Mouse (Mus musculus) heart, embryonic 11.5 days (tissue): Measurements from ENCODE around the gene Icam5. TPM values are rescaled to one million over a fixed set of nuclear protein-coding genes. Genes with fewer than 3 reads are reported as not detected.

Experiments used
- ATAC-seq: fragments of 200-750 bp; cut with Nextera tagmentation; replicated peaks from 2 replicates; pipeline ENCODE4 v1.8.0; 2017; ENCODE audit warnings: moderate library complexity; ENCODE audit not compliant: insufficient number of reproducible peaks, low FRiP score, low TSS enrichment
- H3K27ac ChIP-seq: fragments of 300-500 bp; sonication (generic); 2 replicates; pipeline ENCODE4 v1.5.1; 2014; ENCODE audit warnings: mild to moderate bottlenecking, low read depth, low read length
- H3K27me3 ChIP-seq: fragments of 300-500 bp; sonication (generic); 2 replicates; pipeline ENCODE4 v1.6.1; 2014; ENCODE audit warnings: mild to moderate bottlenecking, low read length, mixed read lengths; ENCODE audit not compliant: control insufficient read depth, insufficient read depth
- H3K36me3 ChIP-seq: fragments of 300-500 bp; sonication (generic); 2 replicates; pipeline ENCODE4 v1.6.1; 2014; ENCODE audit warnings: mild to moderate bottlenecking, low read length, moderate library complexity, mixed read lengths; ENCODE audit not compliant: control insufficient read depth, insufficient read depth
- H3K4me1 ChIP-seq: fragments of 300-500 bp; sonication (generic); 2 replicates; pipeline ENCODE4 v1.6.1; 2014; ENCODE audit warnings: low read length; ENCODE audit not compliant: control insufficient read depth, insufficient read depth
- H3K4me2 ChIP-seq: fragments of 300-500 bp; sonication (generic); 2 replicates; pipeline ENCODE4 v1.6.1; 2014; ENCODE audit warnings: mild to moderate bottlenecking, moderate library complexity
- H3K4me3 ChIP-seq: fragments of 300-500 bp; sonication (generic); 2 replicates; pipeline ENCODE4 v1.5.1; 2014; ENCODE audit warnings: low read depth, low read length
- H3K9ac ChIP-seq: fragments of 300-500 bp; sonication (generic); 2 replicates; pipeline ENCODE4 v1.6.1; 2014; ENCODE audit warnings: mild to moderate bottlenecking, low read depth, low read length, moderate library complexity
- H3K9me3 ChIP-seq: fragments of 300-500 bp; sonication (generic); replicated peaks from 2 replicates; pipeline ENCODE4 v1.6.1; 2016; ENCODE audit warnings: low read length; ENCODE audit not compliant: control insufficient read depth
- WGBS: fragments of 180-500 bp; shearing (Covaris S2); extraction: QIAGEN DNeasy Blood & Tissue Kit; methylation state at CpG from one replicate; pipeline ENCODE4 v1.1.7; 2014; ENCODE audit not compliant: insufficient replicate concordance; 5-methylcytosine and 5-hydroxymethylcytosine counted together
- polyA plus RNA-seq: library from polyadenylated mRNA; unstranded; fragments of >200 nt; fragmentation: Nextera tagmentation; extraction: Ambion mirVana; gene quantifications from 2 replicates; pipeline ENCODE4 v1.2.1, GENCODE M21; 2014

Gene Icam5
- polyA plus RNA-seq, 1 experiment from 2014 or later, result not detected

- Histone ChIP-seq H3K9ac (no peak overlapping the region; the same call in 1 of the 2 replicates), H3K4me1 (peaks cover 11% of the 10 kb centered on the region), H3K27ac (no peak overlapping the region), H3K27me3 (peaks cover 43% of the 10 kb centered on the region), H3K9me3 (no peaks in the 10 kb centered on the region), H3K4me3 (peak overlapping the region; percentile 41), H3K4me2 (peak overlapping the region; percentile 77), H3K36me3 (no peaks in the 10 kb centered on the region)
- 5% methylated on average over 17 of the region's 17 CpGs for WGBS
- no peak for ATAC-seq
Observed at GRCm38 (mm10) chr9:21016331-21017176, 15.3 kb upstream of the Icam5 start.

DNA sequence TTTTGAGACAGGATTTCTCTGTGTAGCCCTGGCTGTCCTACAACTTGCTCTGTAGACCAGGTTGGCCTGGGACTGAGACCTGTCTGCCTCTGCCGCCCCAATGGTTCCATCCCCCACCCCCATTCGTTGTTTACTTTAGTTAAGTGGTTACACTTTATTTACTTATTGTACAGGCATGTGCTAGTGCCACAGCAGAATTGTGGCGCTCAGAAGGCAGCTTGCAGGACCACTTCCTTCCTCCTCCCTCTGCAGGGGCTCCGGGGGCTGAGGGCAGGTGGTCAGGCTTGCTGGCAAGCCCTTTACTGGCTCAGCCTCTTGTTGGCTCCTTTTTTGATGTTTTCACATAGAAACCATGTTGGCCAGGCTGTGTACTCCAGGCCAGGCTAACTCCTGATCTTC lies 14.7 kb upstream of the Icam5 start:
- no peak for ATAC-seq
- Histone ChIP-seq H3K27me3 (peaks cover 43% of the 10 kb centered on the region), H3K27ac (no peak overlapping the region), H3K4me1 (peaks cover 11% of the 10 kb centered on the region), H3K9me3 (no peaks in the 10 kb centered on the region), H3K4me3 (peak overlapping the region; percentile 8; the same call in 1 of the 2 replicates), H3K36me3 (no peaks in the 10 kb centered on the region), H3K9ac (no peak overlapping the region), H3K4me2 (peak overlapping the region; percentile 77)
- WGBS, result 27% methylated on average over 4 of the region's 4 CpGs

DNA sequence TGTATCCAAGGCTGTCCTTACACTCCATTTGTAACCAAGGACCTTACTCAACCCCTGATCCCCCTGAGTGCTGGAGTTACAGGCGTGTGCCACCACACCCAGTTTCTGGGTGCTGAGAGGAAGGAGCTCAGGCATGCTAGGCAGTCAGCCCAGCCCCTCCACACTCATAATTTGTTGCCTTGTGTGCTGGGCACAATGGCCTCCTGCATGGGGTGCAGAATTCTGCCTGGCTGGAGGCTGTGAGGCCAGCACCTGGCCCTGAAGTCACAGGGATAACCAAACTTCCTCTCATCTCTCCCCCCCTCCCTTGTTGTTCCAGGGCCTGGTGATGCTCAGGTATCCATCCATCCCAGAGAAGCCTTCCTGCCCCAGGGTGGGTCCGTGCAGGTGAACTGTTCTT lies 13.3 kb upstream of the Icam5 start:
- Histone ChIP-seq H3K4me2 (no peak overlapping the region), H3K4me3 (no peak overlapping the region), H3K27me3 (peaks cover 43% of the 10 kb centered on the region), H3K9ac (no peak overlapping the region), H3K27ac (no peak overlapping the region), H3K9me3 (no peaks in the 10 kb centered on the region), H3K36me3 (no peaks in the 10 kb centered on the region), H3K4me1 (peaks cover 11% of the 10 kb centered on the region)
- 64% methylated on average over 2 of the region's 2 CpGs for WGBS
- no peak for ATAC-seq

DNA sequence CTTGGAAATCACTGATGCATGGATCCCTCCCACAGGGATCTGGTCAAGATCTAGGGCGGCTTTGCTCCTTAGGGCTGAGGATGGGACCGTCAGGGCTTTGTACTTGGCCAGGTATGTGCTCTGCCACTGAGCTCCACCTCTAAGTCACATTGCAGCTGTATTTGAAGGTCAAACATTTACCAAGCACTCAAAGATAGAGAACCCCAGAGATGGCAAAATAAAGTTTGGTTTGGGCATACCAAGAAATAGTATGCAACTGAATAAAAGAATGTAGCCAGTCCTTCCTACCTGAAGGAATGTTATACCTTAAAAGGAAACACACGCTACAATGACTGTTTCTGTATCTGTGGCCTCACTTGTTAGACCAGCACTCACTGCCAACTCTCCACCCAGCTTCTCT lies 10.5 kb upstream of the Icam5 start:
- H3K4me1 ChIP-seq, result peaks cover 3% of the 10 kb centered on the region; the same call in 1 of the 2 replicates
- H3K27me3 ChIP-seq, result peaks cover 29% of the 10 kb centered on the region
- H3K4me3 ChIP-seq, result no peak overlapping the region
- no peaks in the 10 kb centered on the region for H3K9me3 ChIP-seq
- no peak overlapping the region for H3K27ac ChIP-seq
- no peak for ATAC-seq
- 73% methylated on average over 3 of the region's 3 CpGs for WGBS
- no peak overlapping the region for H3K9ac ChIP-seq
- H3K4me2 ChIP-seq, result no peak overlapping the region
- no peaks in the 10 kb centered on the region for H3K36me3 ChIP-seq

DNA sequence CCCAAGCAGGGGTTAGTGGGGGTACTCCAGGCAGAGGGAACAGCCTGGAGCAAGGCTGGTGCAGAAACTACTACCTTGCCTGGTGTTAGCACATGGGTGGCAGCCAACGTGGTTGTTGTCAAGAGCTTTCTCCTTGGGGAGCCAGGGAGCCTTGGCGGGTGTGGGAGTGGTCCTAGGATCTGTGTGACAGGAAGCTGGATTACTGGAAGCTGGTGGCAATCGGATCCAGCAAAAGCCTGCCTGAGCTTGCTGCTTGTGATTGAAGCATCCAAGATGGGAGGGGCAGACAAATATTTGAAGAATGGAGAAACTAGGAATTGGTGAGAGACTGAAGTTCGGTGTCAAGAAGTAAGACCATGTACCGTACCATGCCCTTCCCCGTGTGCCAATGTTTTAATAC lies 9.6 kb upstream of the Icam5 start:
- no peak overlapping the region for H3K4me2 ChIP-seq
- no peak overlapping the region for H3K9ac ChIP-seq
- H3K4me1 ChIP-seq, result no peaks in the 10 kb centered on the region; the same call in 1 of the 2 replicates
- no peak overlapping the region for H3K4me3 ChIP-seq
- peaks cover 28% of the 10 kb centered on the region for H3K27me3 ChIP-seq
- H3K36me3 ChIP-seq, result no peaks in the 10 kb centered on the region
- no peaks in the 10 kb centered on the region for H3K9me3 ChIP-seq
- 61% methylated on average over 6 of the region's 6 CpGs for WGBS
- no peak overlapping the region for H3K27ac ChIP-seq
- no peak for ATAC-seq

DNA sequence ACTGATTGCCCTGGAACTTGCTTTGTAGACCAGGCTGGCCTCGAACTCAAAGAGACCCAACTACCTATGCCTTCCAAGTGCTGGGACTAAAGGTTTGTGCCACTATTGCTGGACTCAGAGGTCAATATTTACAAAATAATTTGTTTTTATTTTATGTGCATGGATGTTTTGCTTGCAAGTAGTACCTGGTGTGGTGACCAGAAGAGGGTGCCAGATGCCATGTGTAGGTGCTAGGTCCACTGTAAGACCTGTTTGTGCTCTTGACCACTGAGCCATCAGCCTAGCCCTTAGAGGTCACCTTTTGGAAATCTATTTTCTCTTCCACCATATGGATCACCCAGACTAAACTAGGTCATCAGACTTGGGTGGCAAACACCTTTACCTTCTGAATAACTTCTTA lies 9.1 kb upstream of the Icam5 start:
- H3K9me3 ChIP-seq, result no peaks in the 10 kb centered on the region
- H3K27me3 ChIP-seq, result peaks cover 28% of the 10 kb centered on the region
- ATAC-seq, result no peak
- no peak overlapping the region for H3K4me3 ChIP-seq
- H3K4me1 ChIP-seq, result no peaks in the 10 kb centered on the region; the same call in 1 of the 2 replicates
- H3K27ac ChIP-seq, result no peak overlapping the region
- WGBS, result 89% methylated on average over 1 of the region's 1 CpGs
- H3K4me2 ChIP-seq, result no peak overlapping the region
- no peaks in the 10 kb centered on the region for H3K36me3 ChIP-seq
- H3K9ac ChIP-seq, result no peak overlapping the region

GRCm38 (mm10) chr9:21025258-21025810 lies 6.5 kb upstream of the Icam5 start:
- peaks cover 12% of the 10 kb centered on the region for H3K4me1 ChIP-seq
- 67% methylated on average over 19 of the region's 19 CpGs for WGBS
- no peak for ATAC-seq
- no peak overlapping the region for H3K4me3 ChIP-seq
- no peak overlapping the region for H3K9ac ChIP-seq
- no peak overlapping the region for H3K27ac ChIP-seq
- peaks cover 36% of the 10 kb centered on the region for H3K27me3 ChIP-seq
- H3K4me2 ChIP-seq, result no peak overlapping the region
- no peaks in the 10 kb centered on the region for H3K9me3 ChIP-seq
- H3K36me3 ChIP-seq, result no peaks in the 10 kb centered on the region

DNA sequence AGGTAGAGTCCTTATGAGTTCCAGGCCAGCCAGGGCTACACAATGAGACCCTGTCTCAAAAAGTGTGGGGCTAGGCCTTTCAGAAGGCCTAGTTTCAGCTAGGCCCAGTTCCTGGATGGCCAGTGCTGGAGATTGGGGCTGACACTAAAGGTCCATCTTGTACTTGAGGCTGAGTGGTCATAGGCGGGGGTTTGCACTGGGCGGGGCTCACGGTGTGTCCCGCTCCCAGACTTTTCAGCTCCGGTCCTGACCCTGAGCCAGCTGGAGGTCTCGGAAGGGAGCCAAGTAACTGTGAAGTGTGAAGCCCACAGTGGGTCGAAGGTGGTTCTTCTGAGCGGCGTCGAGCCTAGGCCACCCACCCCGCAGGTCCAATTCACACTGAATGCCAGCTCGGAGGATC lies 5.0 kb upstream of the Icam5 start:
- Histone ChIP-seq H3K27me3 (peaks cover 43% of the 10 kb centered on the region), H3K9ac (peak overlapping the region; percentile 28; the same call in 1 of the 2 replicates)
- WGBS, result 67% methylated on average over 12 of the region's 12 CpGs

More for the DNA sequence above, 5.0 kb upstream of the Icam5 start:
- ATAC-seq, result no peak
- Histone ChIP-seq H3K4me1 (peaks cover 23% of the 10 kb centered on the region), H3K27ac (no peak overlapping the region), H3K9me3 (no peaks in the 10 kb centered on the region), H3K36me3 (no peaks in the 10 kb centered on the region), H3K4me2 (no peak overlapping the region), H3K4me3 (no peak overlapping the region)
